Mouse (Mus musculus): ENCODE measurements around the gene Banf1.

DNA sequence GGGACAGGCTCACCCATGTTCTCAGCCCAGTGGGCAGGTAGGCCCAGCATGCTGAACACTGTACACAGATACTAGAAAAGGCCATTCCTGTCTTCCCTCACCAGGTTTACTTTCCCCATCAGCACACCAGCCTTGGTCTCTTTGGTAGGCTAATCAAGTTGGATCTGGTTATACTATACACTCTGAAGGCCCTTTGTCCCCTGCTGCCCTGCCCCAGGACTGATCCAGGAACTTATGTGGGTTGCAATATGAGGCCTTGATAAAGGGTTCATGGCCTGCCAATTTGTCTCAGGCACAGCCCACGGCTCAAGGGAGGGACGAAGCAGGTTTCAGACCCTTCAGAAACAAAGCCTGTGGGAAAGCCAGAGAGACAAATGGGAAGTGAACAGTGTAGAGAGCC lies 13.4 kb downstream of the Banf1 start:
- TF ChIP-seq E2F4 (IDR thresholded peaks at IDR 0.05; ENCODE audit: insufficient read depth) (no peak), MAX (IDR thresholded peaks at IDR 0.05; ENCODE audit: low read depth) (no peak), POLR2A (IDR thresholded peaks at IDR 0.05; ENCODE audit: insufficient read length, low read depth) (no peak), MYOD1 (IDR thresholded peaks at IDR 0.05; ENCODE audit: control insufficient read depth in 1 of 3, insufficient read length in 2 of 3, low read depth in 2 of 3) (no peak), SRF (IDR thresholded peaks at IDR 0.05; ENCODE audit: control insufficient read depth, insufficient read length, low read depth) (no peak), POLR2AphosphoS2 (IDR thresholded peaks at IDR 0.05; ENCODE audit: insufficient read length, low read depth) (no peak), MYOG (IDR thresholded peaks at IDR 0.05; ENCODE audit: control insufficient read depth in 1 of 3, insufficient read depth in 1 of 3, insufficient read length in 2 of 3, low read depth in 2 of 3) (no peak), TCF12 (IDR thresholded peaks at IDR 0.05; ENCODE audit: insufficient read depth, poor library complexity, severe bottlenecking) (no peak), TCF3 (IDR thresholded peaks at IDR 0.05; ENCODE audit: insufficient read length, low read depth) (no peak), USF1 (IDR thresholded peaks at IDR 0.05; ENCODE audit: low read depth) (no peak), CEBPB (IDR thresholded peaks at IDR 0.05; ENCODE audit: insufficient read depth, poor library complexity, severe bottlenecking) (no peak)

Measured in myocyte (in vitro differentiated cells).